Mouse (Mus musculus): ENCODE measurements around the gene Ubl4b.

DNA sequence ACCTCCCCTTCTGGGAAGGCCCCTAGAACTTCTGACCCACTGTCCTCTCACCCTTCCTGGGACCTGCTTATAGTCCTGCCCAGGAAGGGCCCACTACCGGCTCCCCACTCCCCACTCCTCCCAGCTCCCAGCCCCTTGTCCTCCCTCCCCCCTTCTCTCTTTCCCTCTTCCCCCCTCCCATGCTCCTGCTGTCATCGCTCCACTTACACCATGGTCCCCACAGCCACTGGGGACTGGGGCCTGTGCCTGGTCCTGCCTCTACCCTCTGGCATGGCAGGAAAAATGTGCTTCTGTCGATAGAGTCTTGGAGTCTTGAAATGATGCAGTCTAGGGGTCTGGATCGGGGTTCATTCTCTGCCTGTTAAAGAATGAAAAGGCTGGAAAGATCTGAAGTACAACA lies 9.0 kb upstream of the Ubl4b start:
- TF ChIP-seq CTCF (IDR thresholded peaks at IDR 0.05; ENCODE audit: control insufficient read depth, insufficient read depth, insufficient read length), result no peak
- TF ChIP-seq MAX (IDR thresholded peaks at IDR 0.05), result no peak
- no peak for TF ChIP-seq FOSL1 (IDR thresholded peaks at IDR 0.05; ENCODE audit: insufficient read depth, low read length, poor library complexity, severe bottlenecking)
